Mouse (Mus musculus) ES-Bruce4 (cell line): ENCODE measurements at regions not wholly inside any gene's neighbourhood (a gene's known extent, or its start where the extent isn't known, plus 50 kb on each side); places are given as distances from the start of the nearest gene placed in this dataset.

Experiments used
- CTCF ChIP-seq: IDR thresholded peaks from one replicate; pipeline ENCODE4 v1.8.1; 2011; ENCODE audit warnings: low read depth, low read length
- EP300 ChIP-seq: IDR thresholded peaks from 2 replicates; pipeline ENCODE4 v1.6.1; 2011; ENCODE audit warnings: low read depth, low read length; ENCODE audit not compliant: insufficient read depth

- no peak for TF ChIP-seq EP300
- TF ChIP-seq CTCF, result no peak
Measured at GRCm38 (mm10) chr15:59145679-59146078, 256.6 kb downstream of the Gm49356 start.
